Mouse (Mus musculus) stomach, postnatal 0 days (tissue): ENCODE measurements at regions not wholly inside any gene's neighbourhood (a gene's known extent, or its start where the extent isn't known, plus 50 kb on each side); places are given as distances from the start of the nearest gene placed in this dataset.

Experiments
- CTCF ChIP-seq: IDR thresholded peaks from 2 replicates; pipeline ENCODE4 v1.5.1; 2016; ENCODE audit warnings: antibody characterized with exemption, low read depth, mild to moderate bottlenecking, moderate library complexity
- EP300 ChIP-seq: optimal IDR thresholded peaks from 2 replicates; pipeline ENCODE3; 2016; ENCODE audit warnings: antibody characterized with exemption

DNA sequence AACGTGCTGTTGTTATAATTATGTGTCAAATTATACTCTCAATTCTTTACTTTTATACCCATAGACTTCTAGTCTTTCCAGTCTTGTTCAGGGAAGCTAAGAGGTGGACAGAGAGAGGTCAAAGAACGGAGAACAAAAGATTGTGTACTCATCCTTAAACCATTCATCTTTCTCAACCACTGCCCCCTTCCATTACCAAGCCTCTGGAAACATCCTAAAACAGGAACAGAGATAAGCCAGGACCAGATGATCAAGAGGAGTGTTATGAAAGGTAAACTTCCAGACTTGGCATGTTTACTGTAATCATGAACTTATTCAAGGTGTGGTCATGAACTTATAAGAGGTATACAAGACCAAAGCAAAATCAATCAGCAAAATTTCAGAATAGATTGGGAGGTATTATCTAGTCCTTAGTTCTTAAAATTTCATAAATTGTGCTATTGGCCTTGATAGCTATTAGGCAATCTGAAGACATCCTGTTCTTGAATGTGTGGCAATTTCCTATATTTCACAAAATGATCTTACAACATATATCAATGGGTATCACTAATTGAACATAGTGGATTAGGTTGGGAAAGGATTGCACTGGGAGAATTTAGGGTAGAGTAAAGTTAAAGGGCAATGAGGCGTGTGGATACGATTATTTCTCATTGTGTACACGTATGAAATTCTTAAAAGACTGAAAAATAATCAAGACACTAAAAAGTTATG, 89.3 kb upstream of the Vgll3 start:
- TF ChIP-seq CTCF (no peak), EP300 (no peak)
